Mouse (Mus musculus): ENCODE results near the gene Ids.
"Not testable (repeated sequence)": the region's sequence is repeated elsewhere in the genome, so short reads cannot be mapped to it uniquely, and the experiment has no call there.

The Ids gene

DNA sequence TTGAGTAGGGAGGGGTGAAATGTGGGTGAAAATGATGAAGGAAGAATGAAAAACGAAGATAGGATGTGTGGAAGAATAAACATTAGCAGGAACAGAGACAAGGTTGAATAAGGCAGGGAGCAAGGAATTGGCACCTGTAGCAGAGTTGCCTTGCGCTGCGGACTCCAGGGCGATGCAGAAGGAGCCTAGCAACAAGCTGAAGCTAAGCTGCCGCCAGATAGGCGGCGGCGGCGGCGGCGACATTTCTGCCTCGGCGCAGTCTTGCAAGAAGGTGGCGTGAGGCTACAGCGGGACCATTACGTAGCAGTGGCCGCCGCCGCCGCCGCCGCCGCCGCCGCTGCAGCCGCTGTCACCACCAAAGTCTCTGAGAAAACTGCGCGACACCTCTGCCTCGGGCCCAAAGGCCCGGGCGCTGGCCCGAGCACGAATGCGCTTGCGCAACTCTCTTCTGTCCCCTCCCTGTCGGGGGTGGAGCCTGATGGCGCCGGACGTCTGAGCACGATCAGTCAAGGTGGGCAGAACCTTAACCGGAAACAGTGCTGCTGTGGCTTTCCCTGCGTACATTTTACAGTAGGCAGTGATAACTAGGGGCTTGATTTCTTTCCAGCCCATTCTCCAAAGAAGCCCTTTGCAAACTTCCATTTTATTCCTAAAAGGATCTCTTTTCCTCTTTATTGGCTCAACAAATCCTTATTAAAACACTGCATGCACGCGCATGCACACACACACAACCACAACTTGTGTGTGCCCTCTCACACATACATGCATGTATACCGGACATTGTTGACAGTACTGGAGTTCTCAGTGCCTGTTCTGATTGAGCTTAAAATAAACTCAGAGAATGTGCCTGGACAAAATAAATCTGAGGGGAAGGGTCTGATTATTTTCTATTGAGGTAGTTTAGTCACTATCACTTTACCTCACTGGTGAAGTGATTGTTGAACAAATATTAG, at the start of gene Ids:
Ids (minus strand) TSS at position 424 of the 953 bp plus-strand sequence.
- DNase-seq: peak; percentile 84 to 91

DNA sequence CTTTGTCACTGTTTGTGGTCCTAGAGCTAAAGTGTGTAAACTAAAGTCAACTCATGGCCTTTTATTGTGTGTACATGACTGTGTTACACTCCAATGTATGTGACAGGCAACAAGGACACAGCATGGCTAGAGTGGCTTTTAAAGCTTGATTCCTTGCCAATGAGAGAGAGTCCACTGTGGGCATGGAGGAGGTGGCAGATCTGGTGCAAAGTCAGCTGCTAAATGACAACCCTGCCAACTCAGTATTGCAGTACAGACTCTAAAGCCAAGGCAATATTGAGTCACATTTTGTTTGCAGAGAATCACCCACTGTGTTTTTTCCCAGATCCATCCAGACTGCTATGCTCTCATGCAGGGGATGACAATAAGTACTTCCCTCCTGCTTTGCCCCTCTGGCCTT, 27.8 kb upstream of the Ids start:
- not testable (repeated sequence) for DNase-seq

DNA sequence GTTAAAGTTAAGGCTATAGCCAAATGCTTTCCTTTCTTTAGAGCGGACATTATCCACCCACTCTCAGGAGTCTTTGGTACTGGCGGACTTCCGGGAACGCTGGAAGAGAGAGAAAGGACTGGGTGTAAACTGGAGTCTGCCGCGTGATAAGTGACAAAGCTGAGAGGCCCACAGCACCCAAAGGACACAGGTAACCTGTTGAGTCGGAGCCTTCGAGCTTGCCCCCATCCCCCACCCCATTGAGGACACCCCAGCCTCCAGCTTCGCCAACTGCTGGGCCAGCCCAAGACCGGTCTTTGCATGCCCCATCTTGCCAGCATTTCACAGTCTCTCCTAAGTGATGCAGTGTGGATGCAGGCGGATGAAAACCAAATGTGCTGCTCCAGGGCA, 21.1 kb upstream of the Ids start:
- peak in 1 of 2 experiments; percentile 42 for DNase-seq

DNA sequence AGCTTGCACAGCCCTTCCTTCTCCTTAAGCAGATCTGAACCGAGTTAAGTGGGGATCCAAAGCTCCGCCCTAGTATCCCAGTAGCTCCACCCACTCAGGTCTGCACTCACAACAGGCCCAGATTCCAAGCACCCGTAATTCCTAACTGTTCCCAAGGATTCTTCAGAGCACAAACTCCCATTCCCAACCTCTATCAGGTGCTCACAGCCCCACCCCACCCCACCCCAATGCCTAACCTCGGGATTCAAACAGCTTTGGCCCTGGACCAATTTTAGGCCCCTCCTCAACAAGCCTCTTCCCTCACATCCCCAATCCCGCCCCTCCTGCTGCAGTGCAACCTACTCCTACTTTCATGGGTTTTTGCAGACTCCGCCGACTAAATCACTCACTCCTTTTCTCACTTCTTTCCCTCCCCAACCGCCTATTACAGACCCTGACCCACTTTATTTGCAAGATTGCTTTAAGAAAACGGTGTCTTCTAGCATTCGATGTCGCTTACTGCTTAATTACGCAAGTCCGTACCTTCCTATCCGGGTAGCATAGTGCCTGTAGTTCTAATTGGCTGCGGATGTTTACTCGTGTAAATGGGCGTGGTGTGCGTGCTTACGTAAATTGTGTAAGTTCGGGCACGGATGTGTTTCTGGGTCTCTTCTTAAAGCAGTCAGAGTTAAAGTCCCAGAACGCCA, 20.5 kb upstream of the Ids start, which contains the start of gene 1110012L19Rik:
1110012L19Rik (plus strand) TSS at position 602 of the 686 bp plus-strand sequence.
- DNase-seq: peak; percentile 76

DNA sequence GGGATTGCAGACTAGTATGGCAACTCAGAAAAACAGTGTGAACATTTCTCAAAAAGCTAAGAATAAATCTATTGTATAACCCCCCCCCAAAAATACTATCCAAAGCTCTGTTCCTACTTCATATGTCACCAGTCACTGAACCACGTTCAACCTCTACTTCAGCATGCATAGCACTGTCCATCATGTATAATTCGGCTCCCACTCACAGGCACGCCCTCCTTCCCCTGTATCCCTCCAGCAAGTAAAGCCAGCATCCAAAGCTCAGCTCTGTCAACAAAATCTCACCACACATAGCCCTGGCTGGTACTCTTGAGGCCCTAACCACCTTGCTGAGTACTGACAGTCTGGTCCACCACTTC, 20.0 kb upstream of the Ids start:
- no peak for DNase-seq

DNA sequence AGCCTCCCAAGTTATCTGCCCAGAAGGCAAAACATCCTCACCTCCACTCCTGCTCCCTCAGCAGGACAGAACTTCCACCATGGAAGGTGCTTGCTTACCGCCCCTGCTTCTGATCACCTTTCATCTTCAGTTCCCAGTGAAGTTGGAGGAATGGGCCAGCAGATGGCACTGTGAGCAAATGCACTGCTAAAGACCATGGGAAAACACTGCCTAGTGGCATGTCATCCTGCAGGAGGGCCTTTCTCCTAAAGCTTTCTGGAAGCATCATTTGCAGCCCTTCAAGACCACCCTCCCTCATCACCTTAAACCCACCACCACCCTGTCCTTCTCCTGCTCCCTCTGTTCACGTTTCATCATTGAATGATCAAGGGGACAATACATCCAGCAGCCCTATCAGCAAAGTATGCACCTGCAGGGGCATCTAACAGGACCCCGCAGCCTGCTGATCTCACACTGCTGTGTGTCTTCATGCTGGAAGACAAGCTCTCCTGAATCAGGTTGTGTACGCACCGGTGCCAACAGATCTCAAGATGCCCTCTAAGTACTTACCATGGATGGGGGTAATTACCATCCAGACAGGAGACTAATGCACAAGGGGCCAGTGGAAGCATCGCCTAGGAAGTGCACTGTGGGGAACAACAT, 9.7 kb upstream of the Ids start:
- DNase-seq: peak in 1 of 2 experiments; percentile 22

DNA sequence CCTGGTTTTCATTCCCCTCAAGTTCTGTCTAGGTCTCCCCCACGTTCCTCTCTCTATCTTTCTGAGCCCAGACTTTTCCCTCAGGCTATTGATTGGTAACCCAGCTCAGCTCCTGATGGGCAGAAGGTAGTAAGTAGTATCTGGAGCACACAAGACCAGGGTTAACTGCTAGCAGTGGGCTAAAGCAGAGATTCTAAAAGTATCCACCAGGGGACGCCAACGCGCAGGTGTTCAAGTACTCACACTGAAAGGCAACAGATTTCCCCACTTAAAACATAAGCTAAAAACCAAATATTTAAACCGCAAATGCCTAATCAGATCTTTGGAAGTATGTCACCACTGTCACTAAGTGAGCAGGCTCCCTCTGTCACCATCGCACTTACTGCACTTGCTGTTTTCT, 4.9 kb upstream of the Ids start:
- not testable (repeated sequence) for DNase-seq

DNA sequence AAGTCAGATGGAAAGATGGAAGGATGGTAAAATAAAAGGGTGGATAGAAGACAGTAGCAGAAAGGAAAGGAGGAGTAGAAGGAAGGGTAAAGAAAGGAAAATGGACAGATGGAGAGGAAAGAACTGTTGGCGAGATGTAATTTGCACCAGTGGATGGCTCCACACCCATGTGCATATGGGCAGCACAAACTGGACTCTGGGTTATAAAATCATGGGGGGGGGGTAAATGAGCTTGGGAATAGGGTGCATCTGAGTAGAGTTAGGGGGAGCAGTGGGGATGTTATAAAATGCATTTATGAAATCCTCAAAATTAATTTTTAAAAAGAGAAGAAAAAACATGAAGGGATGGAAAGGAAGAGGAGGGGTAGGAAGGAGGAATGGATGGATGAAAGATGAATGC, 682 bp downstream of the Ids start:
- no peak for DNase-seq

DNA sequence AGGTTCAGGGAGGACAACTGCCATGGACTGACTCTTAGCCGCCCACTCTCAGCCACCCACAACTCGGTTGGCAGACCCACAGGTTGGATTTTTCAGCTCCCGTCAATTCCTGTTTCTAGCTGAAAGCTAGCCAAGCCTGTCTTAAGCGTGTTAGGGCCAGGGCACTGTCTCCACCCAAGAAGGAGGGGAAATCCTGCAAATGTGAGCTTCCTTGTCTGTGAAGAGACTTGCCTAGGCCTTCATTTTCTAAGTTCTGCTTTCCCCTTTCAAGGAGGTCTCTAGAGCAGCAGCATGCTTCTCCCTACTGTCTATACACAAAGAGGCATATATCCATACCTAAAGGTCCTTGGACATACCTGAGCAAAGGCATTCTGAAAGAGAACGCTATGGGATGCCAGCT, 1.4 kb downstream of the Ids start:
- DNase-seq: peak in 1 of 2 experiments; percentile 3

DNA sequence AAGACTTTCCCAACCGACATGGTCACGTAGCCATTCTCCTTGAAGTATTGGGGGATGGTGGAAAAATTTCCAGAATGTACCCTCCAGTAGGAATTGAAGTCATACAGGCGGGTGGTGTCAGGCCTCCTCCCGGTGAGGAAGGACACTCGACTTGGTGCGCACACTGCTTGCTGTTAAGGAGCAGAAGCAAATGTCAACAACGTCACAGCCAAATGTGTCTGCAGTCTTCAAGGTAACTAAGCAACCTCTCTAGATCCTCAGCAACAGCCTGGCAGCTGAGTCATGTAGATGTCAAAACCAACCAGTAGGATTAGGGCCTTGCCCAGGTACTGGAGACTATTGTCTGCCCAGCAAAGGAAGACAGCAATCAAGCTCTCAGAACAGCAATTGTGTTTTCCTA, 1.9 kb downstream of the Ids start:
- DNase-seq: no peak

DNA sequence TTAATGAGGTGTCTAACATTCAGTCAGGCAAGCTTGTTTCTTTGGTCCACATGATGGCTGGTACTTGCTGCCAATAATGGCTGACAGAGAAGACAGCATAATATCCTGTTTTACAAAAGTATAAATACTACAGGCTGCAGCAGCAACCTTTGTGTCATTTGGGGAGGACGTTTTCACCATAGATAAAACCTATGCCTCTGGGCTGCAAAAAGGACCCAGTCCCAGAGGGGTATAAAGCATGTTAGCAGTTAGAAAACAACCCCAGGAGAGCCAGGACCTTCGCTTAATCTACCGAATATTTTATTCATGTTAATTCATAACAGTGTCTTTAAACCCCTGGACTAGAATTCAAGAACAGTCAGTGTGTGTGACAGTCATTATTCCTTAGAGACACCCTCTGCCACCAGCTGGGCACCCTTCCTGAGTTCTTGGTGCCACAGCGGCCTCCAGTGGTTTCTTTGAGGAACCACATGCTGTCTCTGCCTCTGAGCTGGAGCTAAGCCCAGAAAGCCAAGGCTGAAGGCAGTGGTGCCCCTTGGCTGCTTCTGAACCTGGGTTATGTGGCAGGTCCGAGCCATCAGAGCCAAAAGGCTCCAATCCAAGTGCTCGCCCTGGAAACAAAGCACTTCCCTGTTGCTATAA, 34.6 kb downstream of the Ids start:
- peak; percentile 79 to 82 for DNase-seq

DNA sequence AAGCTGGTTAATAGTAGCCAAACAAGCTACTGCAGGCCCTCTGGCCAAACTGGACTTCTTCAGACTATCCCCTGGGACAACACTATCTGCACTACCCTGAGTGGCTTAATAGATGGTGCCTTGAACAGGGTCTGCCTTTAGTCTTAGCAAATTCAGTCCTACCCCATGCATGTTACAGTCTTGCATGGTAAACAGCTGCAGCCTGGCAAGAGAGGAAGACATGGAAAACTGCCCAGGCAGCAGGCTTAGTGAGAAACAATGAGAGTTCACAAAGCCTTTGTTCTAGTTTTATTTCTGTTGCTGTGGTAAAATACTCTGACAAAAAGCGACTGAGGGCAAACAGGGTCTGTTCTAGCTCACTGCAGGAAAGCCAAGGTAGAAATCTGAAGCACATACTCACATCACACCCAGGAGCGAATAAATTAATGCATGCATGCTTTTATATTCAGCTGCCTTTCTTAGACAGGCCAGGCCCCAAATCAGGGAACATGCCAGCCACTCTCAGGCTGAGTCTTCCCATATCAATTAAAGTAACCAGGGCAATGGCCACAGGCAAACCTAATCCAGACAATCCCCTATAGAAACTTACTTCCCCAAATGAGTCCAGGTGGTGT, 36.2 kb downstream of the Ids start:
- DNase-seq: no peak

DNA sequence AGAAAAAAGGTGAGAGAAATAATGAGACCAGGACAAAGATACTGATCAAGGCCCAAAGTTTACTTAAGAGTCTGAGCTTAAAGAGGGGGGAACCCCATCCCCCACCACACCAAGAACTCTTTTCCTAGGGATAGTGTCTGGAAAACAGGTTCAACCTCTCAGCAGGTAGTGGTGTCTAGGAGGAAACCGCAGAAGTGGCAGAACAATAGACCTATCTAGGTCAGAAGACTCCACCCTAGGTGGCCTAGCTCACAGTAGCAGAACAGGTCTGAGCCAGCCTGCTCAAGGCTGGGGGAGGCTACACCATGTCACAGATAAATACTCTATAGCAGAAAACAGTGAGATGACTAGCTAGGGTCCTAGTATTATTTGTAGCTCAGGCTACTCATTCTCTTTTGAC, 37.2 kb downstream of the Ids start:
- no peak for DNase-seq

DNA sequence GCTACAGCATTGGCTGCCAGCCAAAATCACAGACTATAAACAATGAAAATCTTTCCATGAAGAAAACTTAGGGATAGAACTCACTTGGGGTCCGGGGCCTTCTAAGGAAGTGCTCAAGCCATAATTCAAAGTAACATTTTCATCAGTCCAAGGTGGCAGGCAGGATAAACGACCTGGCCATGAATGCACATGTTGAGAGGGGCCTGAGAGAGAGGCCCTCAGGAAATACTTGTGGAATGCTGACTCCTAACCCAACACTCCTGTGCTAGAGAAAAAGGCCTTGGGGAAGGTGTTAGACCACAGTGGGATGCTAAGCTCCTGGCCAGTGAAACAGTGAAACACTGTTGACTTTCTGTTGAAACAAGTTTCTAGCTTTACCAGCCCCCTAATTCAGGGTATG, 45.6 kb downstream of the Ids start:
- DNase-seq: no peak

DNA sequence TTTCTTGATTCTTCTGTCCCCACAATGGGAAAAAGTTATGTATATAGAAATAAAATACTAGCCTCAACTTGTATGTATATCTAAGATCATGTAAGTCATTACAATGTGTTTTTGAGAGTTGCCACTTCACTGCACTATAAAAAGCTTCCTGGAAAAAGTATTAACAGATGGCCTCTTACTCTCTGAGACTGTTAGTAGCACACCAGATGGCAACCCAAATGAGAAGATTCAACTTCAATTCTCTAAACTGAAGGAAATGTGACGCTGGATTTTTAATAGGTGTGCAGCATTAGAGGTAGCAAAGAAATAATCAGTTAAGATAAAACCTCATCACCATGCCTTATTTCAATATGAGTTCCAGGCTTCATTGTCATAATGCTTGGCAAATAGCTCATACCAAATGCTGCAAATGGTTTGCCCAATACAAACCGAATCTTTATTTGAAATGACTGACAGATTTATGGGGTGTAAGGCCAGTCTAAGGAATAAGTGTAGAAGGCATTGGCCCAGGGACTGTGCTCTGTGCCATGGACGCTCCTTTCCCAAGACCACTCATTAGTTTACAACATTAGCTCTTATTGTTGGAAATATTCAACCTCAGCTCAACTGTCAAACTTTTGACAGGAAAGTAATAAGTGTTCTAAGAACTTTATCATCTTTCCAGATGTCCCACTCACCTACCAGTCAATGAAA, 49.8 kb downstream of the Ids start:
- no peak for DNase-seq

Data from cerebellum, postnatal 25 days (tissue).